Mouse (Mus musculus) kidney, embryonic 16.5 days (tissue): ENCODE measurements at regions not wholly inside any gene's neighbourhood (a gene's known extent, or its start where the extent isn't known, plus 50 kb on each side); places are given as distances from the start of the nearest gene placed in this dataset.

Experiments used
- ATAC-seq: fragments of 200-750 bp; cut with Nextera tagmentation; 2 replicates; pipeline ENCODE4 v1.8.0; 2017; ENCODE audit warnings: moderate TSS enrichment; ENCODE audit not compliant: low FRiP score, low TSS enrichment
- H3K27ac ChIP-seq: fragments of 300-500 bp; sonication (generic); 2 replicates; pipeline ENCODE4 v1.5.1; 2014; ENCODE audit warnings: low read length
- H3K27me3 ChIP-seq: fragments of 300-500 bp; sonication (generic); 2 replicates; pipeline ENCODE4 v1.6.1; 2014; ENCODE audit warnings: low read length, control low read depth, mixed read lengths; ENCODE audit not compliant: insufficient read depth
- H3K36me3 ChIP-seq: fragments of 300-500 bp; sonication (generic); 2 replicates; pipeline ENCODE4 v1.6.1; 2014; ENCODE audit warnings: low read length, control low read depth, mixed read lengths; ENCODE audit not compliant: insufficient read depth
- H3K4me1 ChIP-seq: fragments of 300-500 bp; sonication (generic); 2 replicates; pipeline ENCODE4 v1.6.1; 2014; ENCODE audit warnings: low read length, control low read depth, mixed read lengths; ENCODE audit not compliant: insufficient read depth
- H3K4me2 ChIP-seq: fragments of 300-500 bp; sonication (generic); replicated peaks from 2 replicates; pipeline ENCODE4 v1.6.1; 2014; ENCODE audit warnings: low read depth, low read length
- H3K4me3 ChIP-seq: fragments of 300-500 bp; sonication (generic); 2 replicates; pipeline ENCODE4 v1.5.1; 2014; ENCODE audit warnings: mild to moderate bottlenecking, low read length
- H3K9ac ChIP-seq: fragments of 300-500 bp; sonication (generic); replicated peaks from 2 replicates; pipeline ENCODE4 v1.6.1; 2014; ENCODE audit warnings: low read length
- H3K9me3 ChIP-seq: fragments of 300-500 bp; sonication (generic); 2 replicates; pipeline ENCODE4 v1.6.1; 2016; ENCODE audit warnings: low read length, control low read depth
- WGBS: fragments of 180-500 bp; shearing (Covaris S2); extraction: QIAGEN DNeasy Blood & Tissue Kit; methylation state at CpG from one replicate; pipeline ENCODE4 v1.1.7; 2014; 5-methylcytosine and 5-hydroxymethylcytosine counted together

GRCm38 (mm10) chr15:88469508-88470455 lies 130.3 kb upstream of the Zdhhc25 start:
- Histone ChIP-seq H3K4me3 (no peak overlapping the region), H3K36me3 (no peaks in the 10 kb centered on the region), H3K27me3 (no peaks in the 10 kb centered on the region), H3K9me3 (no peaks in the 10 kb centered on the region), H3K4me1 (no peaks in the 10 kb centered on the region), H3K27ac (no peak overlapping the region), H3K4me2 (no peak overlapping the region), H3K9ac (no peak overlapping the region)
- ATAC-seq, result no peak
- WGBS, result 78% methylated on average over 15 of the region's 15 CpGs

GRCm38 (mm10) chr15:88472351-88473100 lies 127.6 kb upstream of the Zdhhc25 start:
- no peak overlapping the region for H3K27ac ChIP-seq
- H3K9me3 ChIP-seq, result no peaks in the 10 kb centered on the region
- H3K4me2 ChIP-seq, result no peak overlapping the region
- no peak overlapping the region for H3K4me3 ChIP-seq
- no peak overlapping the region for H3K9ac ChIP-seq
- WGBS, result 63% methylated on average over 18 of the region's 18 CpGs
- H3K4me1 ChIP-seq, result no peaks in the 10 kb centered on the region
- H3K36me3 ChIP-seq, result no peaks in the 10 kb centered on the region
- H3K27me3 ChIP-seq, result no peaks in the 10 kb centered on the region
- no peak for ATAC-seq

- no peaks in the 10 kb centered on the region for H3K4me1 ChIP-seq
- H3K27ac ChIP-seq, result no peak overlapping the region
- no peaks in the 10 kb centered on the region for H3K36me3 ChIP-seq
- no peak overlapping the region for H3K9ac ChIP-seq
- H3K27me3 ChIP-seq, result no peaks in the 10 kb centered on the region
- no peak overlapping the region for H3K4me2 ChIP-seq
- WGBS, result 56% methylated on average over 5 of the region's 5 CpGs
- no peak overlapping the region for H3K4me3 ChIP-seq
- H3K9me3 ChIP-seq, result no peaks in the 10 kb centered on the region
- no peak for ATAC-seq
Measured at GRCm38 (mm10) chr15:88473221-88473620, 126.9 kb upstream of the Zdhhc25 start.

GRCm38 (mm10) chr15:88483471-88483870 lies 116.6 kb upstream of the Zdhhc25 start:
- Histone ChIP-seq H3K9ac (no peak overlapping the region), H3K27ac (no peak overlapping the region), H3K4me2 (no peak overlapping the region), H3K4me3 (no peak overlapping the region), H3K27me3 (no peaks in the 10 kb centered on the region), H3K9me3 (no peaks in the 10 kb centered on the region), H3K4me1 (no peaks in the 10 kb centered on the region), H3K36me3 (no peaks in the 10 kb centered on the region)
- no peak for ATAC-seq
- 77% methylated on average over 6 of the region's 6 CpGs for WGBS

- no peak overlapping the region for H3K9ac ChIP-seq
- H3K4me1 ChIP-seq, result no peaks in the 10 kb centered on the region
- no peaks in the 10 kb centered on the region for H3K9me3 ChIP-seq
- no peak for ATAC-seq
- 89% methylated on average over 7 of the region's 7 CpGs for WGBS
- H3K36me3 ChIP-seq, result no peaks in the 10 kb centered on the region
- H3K27ac ChIP-seq, result no peak overlapping the region
- no peak overlapping the region for H3K4me3 ChIP-seq
- no peak overlapping the region for H3K4me2 ChIP-seq
- H3K27me3 ChIP-seq, result no peaks in the 10 kb centered on the region
Measured at GRCm38 (mm10) chr15:88489715-88490114, 110.4 kb upstream of the Zdhhc25 start.

GRCm38 (mm10) chr15:88490316-88491090 lies 109.6 kb upstream of the Zdhhc25 start:
- ATAC-seq, result no peak
- H3K36me3 ChIP-seq, result no peaks in the 10 kb centered on the region
- no peak overlapping the region for H3K9ac ChIP-seq
- H3K27me3 ChIP-seq, result no peaks in the 10 kb centered on the region
- H3K4me3 ChIP-seq, result no peak overlapping the region
- no peak overlapping the region for H3K27ac ChIP-seq
- no peaks in the 10 kb centered on the region for H3K4me1 ChIP-seq
- 74% methylated on average over 12 of the region's 12 CpGs for WGBS
- no peaks in the 10 kb centered on the region for H3K9me3 ChIP-seq
- H3K4me2 ChIP-seq, result no peak overlapping the region

GRCm38 (mm10) chr15:88491091-88491366 lies 109.1 kb upstream of the Zdhhc25 start:
- ATAC-seq, result no peak
- no peak overlapping the region for H3K4me2 ChIP-seq
- no peaks in the 10 kb centered on the region for H3K9me3 ChIP-seq
- WGBS, result 78% methylated on average over 5 of the region's 5 CpGs
- H3K27me3 ChIP-seq, result no peaks in the 10 kb centered on the region
- H3K9ac ChIP-seq, result no peak overlapping the region
- H3K27ac ChIP-seq, result no peak overlapping the region
- no peaks in the 10 kb centered on the region for H3K4me1 ChIP-seq
- no peaks in the 10 kb centered on the region for H3K36me3 ChIP-seq
- no peak overlapping the region for H3K4me3 ChIP-seq

GRCm38 (mm10) chr15:88497957-88498356 lies 102.1 kb upstream of the Zdhhc25 start:
- H3K9ac ChIP-seq, result no peak overlapping the region
- H3K36me3 ChIP-seq, result no peaks in the 10 kb centered on the region
- H3K4me3 ChIP-seq, result no peak overlapping the region
- ATAC-seq, result no peak
- 88% methylated on average over 7 of the region's 7 CpGs for WGBS
- no peaks in the 10 kb centered on the region for H3K9me3 ChIP-seq
- H3K4me2 ChIP-seq, result no peak overlapping the region
- H3K27ac ChIP-seq, result no peak overlapping the region
- H3K4me1 ChIP-seq, result no peaks in the 10 kb centered on the region
- no peaks in the 10 kb centered on the region for H3K27me3 ChIP-seq

- 94% methylated on average over 2 of the region's 2 CpGs for WGBS
- Histone ChIP-seq H3K4me1 (no peaks in the 10 kb centered on the region), H3K27me3 (no peaks in the 10 kb centered on the region), H3K27ac (no peak overlapping the region), H3K4me3 (no peak overlapping the region), H3K9ac (no peak overlapping the region), H3K9me3 (no peaks in the 10 kb centered on the region), H3K4me2 (no peak overlapping the region), H3K36me3 (no peaks in the 10 kb centered on the region)
- no peak for ATAC-seq
Measured at GRCm38 (mm10) chr15:88502311-88502710, 97.8 kb upstream of the Zdhhc25 start.
